Mouse (Mus musculus): ENCODE measurements at regions not wholly inside any gene's neighbourhood (a gene's known extent, or its start where the extent isn't known, plus 50 kb on each side); places are given as distances from the start of the nearest gene placed in this dataset.

DNA sequence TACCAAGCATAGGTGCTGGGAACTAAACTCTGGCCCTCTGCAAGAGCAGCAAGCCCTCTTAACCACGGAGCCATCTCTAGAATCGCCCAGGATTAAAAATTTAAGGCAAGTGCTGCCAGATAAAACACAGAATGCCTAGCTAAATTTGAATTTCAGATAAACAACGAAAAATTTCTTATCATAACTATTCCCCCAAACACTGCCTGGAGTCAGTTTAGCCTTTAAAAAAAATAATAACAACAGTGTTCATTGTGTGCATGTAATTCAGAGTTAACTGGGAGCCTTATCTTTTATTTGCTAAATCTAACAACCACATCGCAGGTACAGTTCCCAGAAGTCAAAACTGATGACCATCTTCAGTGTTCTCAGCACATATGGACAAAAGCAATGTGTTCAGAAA is 132.1 kb downstream of the Zfp36l1 start:
- H3ac ChIP-seq (ENCODE audit: control insufficient read depth, insufficient read length, low read depth) = no peak overlapping the region
- H3K27me3 ChIP-seq (ENCODE audit: control insufficient read depth, insufficient read depth, insufficient read length) = no peaks in the 10 kb centered on the region
- H3K36me3 ChIP-seq (ENCODE audit: control insufficient read depth, insufficient read depth) = no peaks in the 10 kb centered on the region
- H3K4me3 ChIP-seq (ENCODE audit: insufficient read depth, poor library complexity, severe bottlenecking) = no peak overlapping the region
- H3K79me2 ChIP-seq (ENCODE audit: control insufficient read depth, insufficient read depth) = no peaks in the 10 kb centered on the region
- H3K79me3 ChIP-seq (ENCODE audit: low read depth) = no peaks in the 10 kb centered on the region
- TF ChIP-seq CTCF (IDR thresholded peaks at IDR 0.05; ENCODE audit: control insufficient read depth, insufficient read depth, insufficient read length) (no peak), MYOD1 (IDR thresholded peaks at IDR 0.05; ENCODE audit: control insufficient read depth, insufficient read length, low read depth) (no peak), USF1 (IDR thresholded peaks at IDR 0.05; ENCODE audit: low read depth) (no peak), MYOG (IDR thresholded peaks at IDR 0.05; ENCODE audit: control insufficient read depth, extremely low read depth, insufficient read length) (no peak), FOSL1 (IDR thresholded peaks at IDR 0.05; ENCODE audit: insufficient read depth, low read length, poor library complexity, severe bottlenecking) (no peak), MAX (IDR thresholded peaks at IDR 0.05) (no peak), CEBPB (IDR thresholded peaks at IDR 0.05; ENCODE audit: low read depth) (no peak)

DNA sequence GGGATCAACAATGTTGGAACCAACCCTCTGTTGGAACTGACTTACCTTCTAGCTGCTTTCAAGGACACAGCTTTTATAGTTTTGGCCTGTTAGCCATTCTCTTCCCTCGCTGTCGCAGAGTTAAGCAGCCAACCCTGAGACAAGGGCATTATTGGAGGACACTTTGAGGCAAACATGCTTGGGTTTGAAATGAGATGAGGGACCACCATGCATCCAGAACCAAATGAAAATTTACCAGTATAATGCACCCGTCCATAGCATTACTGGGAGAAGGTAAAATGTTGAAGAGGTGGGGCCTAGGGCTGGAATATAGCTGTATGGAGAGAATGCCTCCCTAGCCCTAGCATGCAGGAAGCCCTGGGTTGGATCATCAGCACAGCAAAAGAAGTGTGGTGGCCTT is 135.7 kb downstream of the Zfp36l1 start:
- H3K4me3 ChIP-seq (ENCODE audit: insufficient read depth, poor library complexity, severe bottlenecking) = no peak overlapping the region
- H3K27me3 ChIP-seq (ENCODE audit: control insufficient read depth, insufficient read depth, insufficient read length) = no peaks in the 10 kb centered on the region
- no peak for TF ChIP-seq CEBPB (IDR thresholded peaks at IDR 0.05; ENCODE audit: low read depth)
- no peak for TF ChIP-seq MAX (IDR thresholded peaks at IDR 0.05)
- no peak for TF ChIP-seq MYOD1 (IDR thresholded peaks at IDR 0.05; ENCODE audit: control insufficient read depth, insufficient read length, low read depth)
- TF ChIP-seq USF1 (IDR thresholded peaks at IDR 0.05; ENCODE audit: low read depth) = no peak
- no peak for TF ChIP-seq FOSL1 (IDR thresholded peaks at IDR 0.05; ENCODE audit: insufficient read depth, low read length, poor library complexity, severe bottlenecking)
- TF ChIP-seq MYOG (IDR thresholded peaks at IDR 0.05; ENCODE audit: control insufficient read depth, extremely low read depth, insufficient read length) = no peak
- TF ChIP-seq CTCF (IDR thresholded peaks at IDR 0.05; ENCODE audit: control insufficient read depth, insufficient read depth, insufficient read length) = no peak
- H3K79me3 ChIP-seq (ENCODE audit: low read depth) = no peaks in the 10 kb centered on the region
- H3K36me3 ChIP-seq (ENCODE audit: control insufficient read depth, insufficient read depth) = no peaks in the 10 kb centered on the region
- no peak overlapping the region for H3ac ChIP-seq (ENCODE audit: control insufficient read depth, insufficient read length, low read depth)
- H3K79me2 ChIP-seq (ENCODE audit: control insufficient read depth, insufficient read depth) = no peaks in the 10 kb centered on the region

DNA sequence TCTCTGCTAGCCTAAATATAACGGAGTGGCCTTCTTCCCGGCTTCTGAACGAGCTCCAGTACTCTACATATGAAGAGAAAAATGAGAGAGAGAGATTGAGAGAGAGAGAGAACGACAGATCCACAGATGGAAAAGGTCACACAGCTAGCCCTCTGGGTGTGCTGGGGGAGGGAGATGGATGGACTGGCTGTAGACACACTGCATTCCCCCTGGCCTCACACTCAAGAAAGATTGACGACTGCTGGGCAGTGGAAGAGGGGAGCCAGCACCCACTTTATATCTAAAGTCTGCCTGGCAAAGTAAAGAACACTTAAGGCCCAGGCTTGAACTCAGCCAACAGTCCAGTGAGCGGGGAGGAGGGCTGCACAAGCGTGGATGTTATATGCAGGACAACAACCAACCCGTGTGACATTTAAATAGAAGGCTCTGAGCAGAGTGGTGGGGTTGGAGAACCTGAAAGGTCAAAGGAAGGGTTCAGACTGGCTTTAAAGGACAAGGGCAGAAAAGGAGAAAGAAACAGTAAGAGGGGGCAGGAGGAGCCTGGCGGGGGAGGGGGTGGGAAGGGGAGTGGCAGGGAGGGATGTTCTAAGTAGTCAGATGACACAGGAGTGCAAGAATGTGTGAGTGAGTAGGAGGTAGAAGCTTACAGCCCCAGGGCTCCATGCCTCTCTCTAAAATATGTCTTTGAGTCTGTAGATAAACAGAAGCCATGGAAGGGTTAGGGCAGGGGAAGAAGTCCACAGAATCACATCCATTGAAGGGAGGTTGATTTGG is 137.2 kb downstream of the Zfp36l1 start:
- Histone ChIP-seq H3K79me2 (ENCODE audit: control insufficient read depth, insufficient read depth) (no peaks in the 10 kb centered on the region), H3ac (ENCODE audit: control insufficient read depth, insufficient read length, low read depth) (no peak overlapping the region), H3K4me3 (ENCODE audit: insufficient read depth, poor library complexity, severe bottlenecking) (no peak overlapping the region), H3K36me3 (ENCODE audit: control insufficient read depth, insufficient read depth) (no peaks in the 10 kb centered on the region), H3K79me3 (ENCODE audit: low read depth) (no peaks in the 10 kb centered on the region), H3K27me3 (ENCODE audit: control insufficient read depth, insufficient read depth, insufficient read length) (no peaks in the 10 kb centered on the region)
- TF ChIP-seq CTCF (IDR thresholded peaks at IDR 0.05; ENCODE audit: control insufficient read depth, insufficient read depth, insufficient read length) (no peak), USF1 (IDR thresholded peaks at IDR 0.05; ENCODE audit: low read depth) (no peak), MYOG (IDR thresholded peaks at IDR 0.05; ENCODE audit: control insufficient read depth, extremely low read depth, insufficient read length) (no peak), MYOD1 (IDR thresholded peaks at IDR 0.05; ENCODE audit: control insufficient read depth, insufficient read length, low read depth) (no peak), MAX (IDR thresholded peaks at IDR 0.05) (no peak), FOSL1 (IDR thresholded peaks at IDR 0.05; ENCODE audit: insufficient read depth, low read length, poor library complexity, severe bottlenecking) (no peak), CEBPB (IDR thresholded peaks at IDR 0.05; ENCODE audit: low read depth) (no peak)

DNA sequence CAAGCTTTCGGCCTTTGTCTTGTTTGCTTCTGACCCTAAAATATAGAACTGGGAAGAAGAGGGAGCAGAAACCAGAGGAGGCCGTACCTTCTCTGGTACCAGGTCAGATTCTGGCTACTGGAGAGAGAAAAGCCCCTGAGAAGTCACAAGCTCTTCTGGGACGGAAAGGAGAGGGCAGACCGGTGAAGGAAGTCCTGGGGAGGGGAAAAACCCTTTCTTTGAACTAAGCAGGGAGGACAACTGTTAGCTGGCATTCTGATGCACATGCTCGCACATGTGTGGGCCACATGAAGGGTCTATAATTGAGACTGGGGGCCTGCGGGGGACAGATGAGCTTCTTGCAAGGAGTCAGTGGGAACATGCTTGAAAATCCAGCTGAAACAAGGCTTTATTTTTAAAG is 137.8 kb downstream of the Zfp36l1 start:
- H3K79me3 ChIP-seq (ENCODE audit: low read depth) = no peaks in the 10 kb centered on the region
- TF ChIP-seq MYOG (IDR thresholded peaks at IDR 0.05; ENCODE audit: control insufficient read depth, extremely low read depth, insufficient read length) (no peak), MYOD1 (IDR thresholded peaks at IDR 0.05; ENCODE audit: control insufficient read depth, insufficient read length, low read depth) (no peak), FOSL1 (IDR thresholded peaks at IDR 0.05; ENCODE audit: insufficient read depth, low read length, poor library complexity, severe bottlenecking) (no peak), CTCF (IDR thresholded peaks at IDR 0.05; ENCODE audit: control insufficient read depth, insufficient read depth, insufficient read length) (no peak), MAX (IDR thresholded peaks at IDR 0.05) (no peak)

DNA sequence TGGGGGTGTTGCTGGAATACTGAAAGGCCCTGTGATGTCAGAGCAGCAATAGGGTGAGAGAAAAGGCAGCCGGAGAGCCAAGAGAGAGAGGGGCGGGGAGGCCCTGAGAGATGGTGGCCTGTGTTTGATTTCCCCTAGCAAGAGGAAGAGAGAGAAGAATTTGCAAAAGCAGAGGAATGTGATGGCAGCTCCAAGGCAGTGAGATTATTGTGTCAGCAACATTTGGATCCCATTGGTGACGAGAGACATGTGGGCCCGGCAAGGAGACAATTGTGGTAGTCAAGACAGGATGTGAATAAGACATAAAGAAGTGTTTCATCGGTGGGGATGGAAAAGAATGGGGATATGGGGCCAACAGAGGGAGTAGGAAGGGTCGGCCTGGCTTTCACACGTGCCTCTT is 138.3 kb downstream of the Zfp36l1 start:
- H3K36me3 ChIP-seq (ENCODE audit: control insufficient read depth, insufficient read depth) = no peaks in the 10 kb centered on the region
- no peak overlapping the region for H3ac ChIP-seq (ENCODE audit: control insufficient read depth, insufficient read length, low read depth)
- H3K79me3 ChIP-seq (ENCODE audit: low read depth) = no peaks in the 10 kb centered on the region
- TF ChIP-seq MYOG (IDR thresholded peaks at IDR 0.05; ENCODE audit: control insufficient read depth, extremely low read depth, insufficient read length) (no peak), CTCF (IDR thresholded peaks at IDR 0.05; ENCODE audit: control insufficient read depth, insufficient read depth, insufficient read length) (no peak)
- H3K27me3 ChIP-seq (ENCODE audit: control insufficient read depth, insufficient read depth, insufficient read length) = no peaks in the 10 kb centered on the region
- H3K4me3 ChIP-seq (ENCODE audit: insufficient read depth, poor library complexity, severe bottlenecking) = no peak overlapping the region
- no peaks in the 10 kb centered on the region for H3K79me2 ChIP-seq (ENCODE audit: control insufficient read depth, insufficient read depth)

More for the DNA sequence above, 137.8 kb downstream of the Zfp36l1 start:
- Histone ChIP-seq H3K4me3 (ENCODE audit: insufficient read depth, poor library complexity, severe bottlenecking) (no peak overlapping the region), H3K27me3 (ENCODE audit: control insufficient read depth, insufficient read depth, insufficient read length) (no peaks in the 10 kb centered on the region), H3K36me3 (ENCODE audit: control insufficient read depth, insufficient read depth) (no peaks in the 10 kb centered on the region), H3ac (ENCODE audit: control insufficient read depth, insufficient read length, low read depth) (no peak overlapping the region), H3K79me2 (ENCODE audit: control insufficient read depth, insufficient read depth) (no peaks in the 10 kb centered on the region)

All from C2C12 (cell line).